Mouse (Mus musculus): ENCODE measurements at regions not wholly inside any gene's neighbourhood (a gene's known extent, or its start where the extent isn't known, plus 50 kb on each side); places are given as distances from the start of the nearest gene placed in this dataset.

DNA sequence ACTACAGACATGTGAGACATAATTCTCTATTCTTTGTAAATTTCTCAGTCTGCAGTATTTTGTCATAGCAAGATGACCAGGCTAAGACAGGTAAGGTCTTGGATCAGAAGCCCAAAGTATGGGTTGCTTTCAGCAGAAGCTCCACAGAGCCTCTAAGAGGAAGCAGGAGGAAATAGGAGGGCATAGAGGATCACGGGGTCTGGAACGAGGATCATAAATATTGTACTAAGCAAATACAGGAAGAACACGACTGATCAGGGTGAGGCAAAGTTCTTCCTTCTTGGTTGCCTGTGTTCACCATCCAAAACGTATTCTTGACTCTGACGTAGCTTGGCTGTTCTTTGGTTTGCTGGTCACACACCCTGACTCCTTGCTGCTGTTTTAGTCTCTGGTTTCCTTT lies 88.1 kb downstream of the Evx1 start:
- no peak for TF ChIP-seq MAFK (IDR thresholded peaks at IDR 0.05; ENCODE audit: insufficient replicate concordance, low read length)
- TF ChIP-seq ZC3H11A (IDR thresholded peaks at IDR 0.05; ENCODE audit: low read depth, low read length), result no peak
- no peak for TF ChIP-seq MXI1 (IDR thresholded peaks at IDR 0.05; ENCODE audit: low read depth, low read length)
- no peak for TF ChIP-seq TBP (conservative IDR thresholded peaks at IDR 0.05; ENCODE audit: low read depth, low read length)
- TF ChIP-seq ZMIZ1 (IDR thresholded peaks at IDR 0.05; ENCODE audit: low read depth, low read length), result no peak
- TF ChIP-seq CTCF (conservative IDR thresholded peaks at IDR 0.05 in 1 of 2, IDR thresholded peaks at IDR 0.05 in 1 of 2; ENCODE audit: low read depth in 2 of 2, low read length in 2 of 2), result no peak
- no peak for TF ChIP-seq NRF1 (IDR thresholded peaks at IDR 0.05; ENCODE audit: low read depth, low read length)
- TF ChIP-seq ZKSCAN1 (IDR thresholded peaks at IDR 0.05; ENCODE audit: borderline replicate concordance, low read depth, low read length), result no peak
- no peak for TF ChIP-seq MYC (IDR thresholded peaks at IDR 0.05; ENCODE audit: low read depth, low read length)
- TF ChIP-seq CHD1 (IDR thresholded peaks at IDR 0.05; ENCODE audit: low read depth, low read length), result no peak
- no peak for TF ChIP-seq CHD2 (IDR thresholded peaks at IDR 0.05; ENCODE audit: low read length)
- TF ChIP-seq GABPA (IDR thresholded peaks at IDR 0.05; ENCODE audit: insufficient replicate concordance, low read depth, low read length), result no peak
- dilution Hi-C loops (cut with MboI; ENCODE audit: extremely low pct_ligation_motif_present, extremely low pct_unique_long_range_greater_than_20kb, low sequenced_read_pairs) (no loop called here), in situ Hi-C loops (cut with MboI; ENCODE audit: low pct_ligation_motif_present, low pct_unique_long_range_greater_than_20kb, low sequenced_read_pairs) (no loop called here)
- H3K79me2 ChIP-seq (replicated peaks; ENCODE audit: control insufficient read depth, extremely low read depth, insufficient read depth, poor library complexity, severe bottlenecking), result no peaks in the 10 kb centered on the region
- H3K27ac ChIP-seq (ENCODE audit: insufficient read depth, low read depth), result no peak overlapping the region
- H3K4me2 ChIP-seq (ENCODE audit: insufficient read depth, low read depth, poor library complexity, severe bottlenecking), result no peak overlapping the region
- no peak overlapping the region for H3K9ac ChIP-seq (ENCODE audit: insufficient read depth, low read depth)
- no peaks in the 10 kb centered on the region for H3K4me1 ChIP-seq (ENCODE audit: control insufficient read depth in 1 of 2, insufficient read depth in 2 of 2)
- DNase-seq (ENCODE audit: extremely low read depth), result no peak
- no peaks in the 10 kb centered on the region for H3K9me3 ChIP-seq (replicated peaks; ENCODE audit: low read length)
- H3K4me3 ChIP-seq (replicated peaks in 1 of 3; ENCODE audit: low read depth in 2 of 3, low read length in 2 of 3, poor library complexity in 1 of 3), result no peak overlapping the region
- no peaks in the 10 kb centered on the region for H3K36me3 ChIP-seq (replicated peaks in 1 of 2; ENCODE audit: control insufficient read depth in 1 of 2, insufficient read depth in 1 of 2, low read length in 1 of 2)
- no peaks in the 10 kb centered on the region for H3K27me3 ChIP-seq (replicated peaks)

GRCm38 (mm10) chr6:52409991-52410390 lies 96.7 kb downstream of the Evx1 start:
- Histone ChIP-seq H3K9ac (ENCODE audit: insufficient read depth, low read depth) (no peak overlapping the region), H3K27ac (ENCODE audit: insufficient read depth, low read depth) (no peak overlapping the region), H3K4me3 (replicated peaks in 1 of 3; ENCODE audit: low read depth in 2 of 3, low read length in 2 of 3, poor library complexity in 1 of 3) (no peak overlapping the region), H3K36me3 (replicated peaks in 1 of 2; ENCODE audit: control insufficient read depth in 1 of 2, insufficient read depth in 1 of 2, low read length in 1 of 2) (no peaks in the 10 kb centered on the region), H3K4me1 (ENCODE audit: control insufficient read depth in 1 of 2, insufficient read depth in 2 of 2) (peaks cover 0 to 11% of the 10 kb centered on the region in 2 experiments; a peak in 2 of 4 replicates), H3K79me2 (replicated peaks; ENCODE audit: control insufficient read depth, extremely low read depth, insufficient read depth, poor library complexity, severe bottlenecking) (no peaks in the 10 kb centered on the region), H3K9me3 (replicated peaks; ENCODE audit: low read length) (no peaks in the 10 kb centered on the region), H3K4me2 (ENCODE audit: insufficient read depth, low read depth, poor library complexity, severe bottlenecking) (no peak overlapping the region), H3K27me3 (replicated peaks) (no peaks in the 10 kb centered on the region)
- in situ Hi-C loops (cut with MboI; ENCODE audit: low pct_ligation_motif_present, low pct_unique_long_range_greater_than_20kb, low sequenced_read_pairs), result no loop called here
- no peak for DNase-seq (ENCODE audit: extremely low read depth)
- dilution Hi-C loops (cut with MboI; ENCODE audit: extremely low pct_ligation_motif_present, extremely low pct_unique_long_range_greater_than_20kb, low sequenced_read_pairs), result no loop called here
- TF ChIP-seq MXI1 (IDR thresholded peaks at IDR 0.05; ENCODE audit: low read depth, low read length), result no peak
- TF ChIP-seq RCOR1 (conservative IDR thresholded peaks at IDR 0.05; ENCODE audit: low read depth, low read length), result no peak
- no peak for TF ChIP-seq GABPA (IDR thresholded peaks at IDR 0.05; ENCODE audit: insufficient replicate concordance, low read depth, low read length)
- TF ChIP-seq MAX (IDR thresholded peaks at IDR 0.05; ENCODE audit: low read length), result no peak
- no peak for TF ChIP-seq ZKSCAN1 (IDR thresholded peaks at IDR 0.05; ENCODE audit: borderline replicate concordance, low read depth, low read length)
- no peak for TF ChIP-seq CHD2 (IDR thresholded peaks at IDR 0.05; ENCODE audit: low read length)
- no peak for TF ChIP-seq KAT2A (IDR thresholded peaks at IDR 0.05; ENCODE audit: insufficient replicate concordance, low read length)
- no peak for TF ChIP-seq MYC (IDR thresholded peaks at IDR 0.05; ENCODE audit: low read depth, low read length)
- TF ChIP-seq ELF1 (IDR thresholded peaks at IDR 0.05; ENCODE audit: low read depth, low read length), result no peak
- no peak for TF ChIP-seq RAD21 (IDR thresholded peaks at IDR 0.05; ENCODE audit: low read depth, low read length)
- no peak for TF ChIP-seq EP300 (IDR thresholded peaks at IDR 0.05; ENCODE audit: low read length)
- no peak for TF ChIP-seq POLR2A (IDR thresholded peaks at IDR 0.05; ENCODE audit: low read depth, low read length)
- no peak for TF ChIP-seq MAFK (IDR thresholded peaks at IDR 0.05; ENCODE audit: insufficient replicate concordance, low read length)
- no peak for TF ChIP-seq TCF12 (IDR thresholded peaks at IDR 0.05; ENCODE audit: low read depth, low read length)

Measured in CH12.LX (cell line).